Comparison of ENCODE assay signal across 35 mouse cellular contexts in the genomic region with DNA sequence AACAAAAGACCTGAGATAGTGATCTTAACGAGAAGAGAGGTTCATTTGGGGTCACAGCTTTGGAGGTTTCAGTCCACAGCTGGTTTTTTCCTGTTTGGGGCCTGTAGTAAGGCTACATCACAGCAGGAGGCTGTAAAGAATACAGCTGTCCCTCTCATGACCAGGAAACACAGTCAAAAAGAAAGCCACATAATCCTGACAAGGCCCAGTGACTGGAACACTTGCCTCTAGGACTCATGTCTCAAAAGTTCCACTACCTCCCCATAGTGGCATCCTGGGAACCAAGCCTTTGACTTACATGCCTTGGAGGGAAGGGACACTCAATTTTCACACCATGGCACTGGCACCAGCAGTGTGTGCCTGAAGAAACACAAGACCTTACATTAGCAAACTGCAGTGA.
"Had no signal": no experiment of that assay in that cellular context is flagged by ENCODE, and none has a peak within 500 bp of the region (broad histone marks: within the 10 kb centered on the region; RNA-seq: fewer than 3 reads in every experiment).

No protein-coding gene starts in this region.

- H3K4me2 ChIP-seq: heart, embryonic 11.5 days; heart, embryonic 12.5 days; heart, embryonic 13.5 days; heart, embryonic 15.5 days; hindbrain, embryonic 12.5 days; hindbrain, embryonic 13.5 days; hindbrain, embryonic 14.5 days; hindbrain, embryonic 15.5 days; intestine, embryonic 15.5 days had no signal

- DNase-seq: heart, postnatal 10 days; heart, postnatal 14 days; heart, postnatal 36 days; heart, postnatal 4 days; kidney, adult 11 months; kidney, adult 18-20 months; kidney, adult 2 months; kidney, adult 8-10 months; kidney, adult 9 months; kidney, postnatal 10 days; kidney, postnatal 14 days; kidney, postnatal 25 days; kidney, postnatal 36 days; kidney, postnatal 4 days; layer of hippocampus, adult 9-11 months; layer of hippocampus, postnatal 36 days had no signal

- ATAC-seq: hindbrain, embryonic 16.5 days; hindbrain, postnatal 0 days; inflammation-experienced regulatory T-cells, adult 6 months; intestine, embryonic 15.5 days; intestine, embryonic 16.5 days; intestine, postnatal 0 days had no signal

- H3K9ac ChIP-seq: heart, embryonic 12.5 days; heart, embryonic 13.5 days; heart, embryonic 15.5 days; hindbrain, embryonic 12.5 days; hindbrain, embryonic 13.5 days; hindbrain, embryonic 14.5 days; hindbrain, embryonic 15.5 days; intestine, embryonic 15.5 days had no signal

- H3K36me3 ChIP-seq: heart, embryonic 10.5 days; heart, embryonic 12.5 days; heart, embryonic 13.5 days; heart, embryonic 15.5 days; hindbrain, embryonic 10.5 days; hindbrain, embryonic 12.5 days; hindbrain, embryonic 13.5 days; hindbrain, embryonic 15.5 days; intestine, embryonic 15.5 days had no signal

- H3K9me3 ChIP-seq: heart, embryonic 10.5 days; heart, embryonic 12.5 days; heart, embryonic 13.5 days; heart, embryonic 15.5 days; hindbrain, embryonic 10.5 days; hindbrain, embryonic 12.5 days; hindbrain, embryonic 13.5 days; hindbrain, embryonic 15.5 days; intestine, embryonic 15.5 days had no signal

- H3K27me3 ChIP-seq: heart, embryonic 12.5 days; heart, embryonic 13.5 days; heart, embryonic 15.5 days; hindbrain, embryonic 12.5 days; hindbrain, embryonic 13.5 days; hindbrain, embryonic 15.5 days; intestine, embryonic 15.5 days had no signal

- H3K4me3 ChIP-seq: heart, embryonic 10.5 days; heart, embryonic 12.5 days; heart, embryonic 13.5 days; heart, embryonic 15.5 days; hindbrain, embryonic 10.5 days; hindbrain, embryonic 12.5 days; hindbrain, embryonic 13.5 days; hindbrain, embryonic 15.5 days; intestine, embryonic 15.5 days; layer of hippocampus, adult 2 months; left cerebral cortex, adult 2 months had no signal

- H3K27ac ChIP-seq: heart, embryonic 10.5 days; heart, embryonic 13.5 days; heart, embryonic 15.5 days; hindbrain, embryonic 10.5 days; hindbrain, embryonic 12.5 days; hindbrain, embryonic 13.5 days; hindbrain, embryonic 14.5 days; hindbrain, embryonic 15.5 days; hindbrain, postnatal 0 days; intestine, embryonic 15.5 days; kidney, postnatal 0 days; layer of hippocampus, adult 2 months; left cerebral cortex, adult 2 months had no signal

- H3K4me1 ChIP-seq: heart, embryonic 10.5 days; heart, embryonic 12.5 days; heart, embryonic 15.5 days; hindbrain, embryonic 15.5 days; intestine, embryonic 15.5 days had no signal
